Mouse (Mus musculus): ENCODE results near the gene Ryr2.

GRCm38 (mm10) chr13:12057357-12057771, 49.4 kb downstream of the Ryr2 start:
- TF ChIP-seq CTCF (IDR thresholded peaks at IDR 0.05; ENCODE audit: low read depth), result peak; percentile 37
- no peak for TF ChIP-seq EP300 (IDR thresholded peaks at IDR 0.05; ENCODE audit: low read depth)

Data from liver, embryonic 14.5 days (tissue).